Mouse (Mus musculus) bone marrow, adult 2 months (tissue): ENCODE results near the gene Sgms1. TPM values are rescaled to one million over a fixed set of nuclear protein-coding genes. Genes with fewer than 3 reads are reported as not detected.

ENCODE experiments used
- H3K27ac ChIP-seq: fragments of 200-500 bp; 2 replicates; pipeline ENCODE4 v1.5.1; 2012; ENCODE audit warnings: low read depth, mild to moderate bottlenecking, control low read depth, inconsistent platforms, low read length; ENCODE audit not compliant: control insufficient read depth, poor library complexity, insufficient read depth
- H3K4me1 ChIP-seq: fragments of 200-500 bp; 2 replicates; pipeline ENCODE4 v1.6.1; 2011; ENCODE audit warnings: low read length; ENCODE audit not compliant: control insufficient read depth, insufficient read depth
- H3K4me3 ChIP-seq: fragments of 200-500 bp; replicated peaks from 2 replicates; pipeline ENCODE3; 2011; ENCODE audit warnings: mild to moderate bottlenecking, low read depth, low read length, control low read depth; ENCODE audit not compliant: control insufficient read depth
- CTCF ChIP-seq: fragments of 200-500 bp; IDR thresholded peaks from 2 replicates; pipeline ENCODE4 v1.5.1; 2011; ENCODE audit warnings: low read length, control low read depth; ENCODE audit not compliant: control insufficient read depth, insufficient read depth
- POLR2A ChIP-seq: fragments of 200-500 bp; IDR thresholded peaks from 2 replicates; pipeline ENCODE4 v1.6.1; 2011; ENCODE audit warnings: low read depth, mild to moderate bottlenecking, control low read depth, low read length, borderline replicate concordance; ENCODE audit not compliant: control insufficient read depth
- WGBS: fragments of 180-500 bp; shearing (Covaris S2); methylation state at CpG from one replicate; pipeline ENCODE4 v1.1.7; 2018; 5-methylcytosine and 5-hydroxymethylcytosine counted together
- polyA plus RNA-seq: library from polyadenylated mRNA; stranded (reverse); fragments of >200 nt; gene quantifications from 2 replicates; pipeline ENCODE4 v1.2.4, GENCODE M21; 2011; ENCODE audit warnings: low replicate concordance; ENCODE audit not compliant: missing spikeins, insufficient read depth, insufficient read length

The Sgms1 gene
- polyA plus RNA-seq, 1 experiment: 19.7 TPM

- TF ChIP-seq CTCF: no peak
- no peak for TF ChIP-seq POLR2A
- Histone ChIP-seq H3K4me3 (no peak overlapping the region), H3K27ac (peak overlapping the region; percentile 66; the same call in 1 of the 2 replicates), H3K4me1 (peaks cover 7% of the 10 kb centered on the region; the same call in 1 of the 2 replicates)
- WGBS: 42% methylated on average over 4 of the region's 4 CpGs
Measured at GRCm38 (mm10) chr19:32244881-32245280, 144.6 kb downstream of the Sgms1 start.

- no peak overlapping the region for H3K4me3 ChIP-seq
- H3K4me1 ChIP-seq: peaks cover 7% of the 10 kb centered on the region; the same call in 1 of the 2 replicates
- H3K27ac ChIP-seq: no peak overlapping the region
- TF ChIP-seq POLR2A (no peak), CTCF (no peak)
- 92% methylated on average over 9 of the region's 9 CpGs for WGBS
Measured at GRCm38 (mm10) chr19:32243246-32243645, 146.3 kb downstream of the Sgms1 start.

GRCm38 (mm10) chr19:32242153-32242552 is 147.4 kb downstream of the Sgms1 start:
- Histone ChIP-seq H3K4me3 (no peak overlapping the region), H3K4me1 (peaks cover 7% of the 10 kb centered on the region; the same call in 1 of the 2 replicates), H3K27ac (no peak overlapping the region)
- WGBS: 76% methylated on average over 4 of the region's 4 CpGs
- no peak for TF ChIP-seq CTCF
- TF ChIP-seq POLR2A: no peak

GRCm38 (mm10) chr19:32240417-32240990 is 149.0 kb downstream of the Sgms1 start:
- 3% methylated on average over 8 of the region's 8 CpGs for WGBS
- TF ChIP-seq CTCF (no peak), POLR2A (no peak)
- H3K4me1 ChIP-seq: peaks cover 7% of the 10 kb centered on the region; the same call in 1 of the 2 replicates
- peak overlapping the region; percentile 40; the same call in 1 of the 2 replicates for H3K27ac ChIP-seq
- H3K4me3 ChIP-seq: no peak overlapping the region

- TF ChIP-seq CTCF (no peak), POLR2A (no peak)
- WGBS: 52% methylated on average over 4 of the region's 4 CpGs
- Histone ChIP-seq H3K4me3 (no peak overlapping the region), H3K27ac (no peak overlapping the region), H3K4me1 (peaks cover 9% of the 10 kb centered on the region; the same call in 1 of the 2 replicates)
Measured at GRCm38 (mm10) chr19:32239925-32240324, 149.6 kb downstream of the Sgms1 start.

GRCm38 (mm10) chr19:32239459-32239792 is 150.1 kb downstream of the Sgms1 start:
- TF ChIP-seq CTCF (no peak), POLR2A (no peak)
- peak overlapping the region; percentile 67; the same call in 1 of the 2 replicates for H3K27ac ChIP-seq
- H3K4me3 ChIP-seq: no peak overlapping the region
- H3K4me1 ChIP-seq: peaks cover 9% of the 10 kb centered on the region; the same call in 1 of the 2 replicates
- 12% methylated on average over 6 of the region's 6 CpGs for WGBS

GRCm38 (mm10) chr19:32238722-32239458 is 150.6 kb downstream of the Sgms1 start:
- 18% methylated on average over 11 of the region's 11 CpGs for WGBS
- Histone ChIP-seq H3K4me1 (peaks cover 11% of the 10 kb centered on the region; the same call in 1 of the 2 replicates), H3K27ac (peak overlapping the region; percentile 85), H3K4me3 (peak overlapping the region; percentile 72)
- TF ChIP-seq POLR2A: no peak
- no peak for TF ChIP-seq CTCF

- TF ChIP-seq CTCF (no peak), POLR2A (no peak)
- H3K4me3 ChIP-seq: peak overlapping the region; percentile 57
- H3K27ac ChIP-seq: peak overlapping the region; percentile 63; the same call in 1 of the 2 replicates
- WGBS: 38% methylated on average over 5 of the region's 5 CpGs
- H3K4me1 ChIP-seq: peaks cover 13% of the 10 kb centered on the region
Measured at GRCm38 (mm10) chr19:32237685-32238084, 151.8 kb downstream of the Sgms1 start.

GRCm38 (mm10) chr19:32237173-32237583 is 152.3 kb downstream of the Sgms1 start:
- peak overlapping the region; percentile 63 for H3K27ac ChIP-seq
- TF ChIP-seq CTCF (no peak), POLR2A (no peak; the same call in 1 of the 2 replicates)
- peaks cover 13% of the 10 kb centered on the region for H3K4me1 ChIP-seq
- peak overlapping the region; percentile 57 for H3K4me3 ChIP-seq
- WGBS: 57% methylated on average over 3 of the region's 3 CpGs
